ENCODE assay signal across 11 mouse cellular contexts in genomic region chr8:117333619-117334018, GRCm38 (mm10).
A peak's percentile ranks its signal among the peaks of the same experiment; 100 is the strongest.
DNase-seq lines count a peak whose midpoint lies in the region; ATAC-seq and TF ChIP-seq lines count a peak whose summit lies in the region.
"Had no signal": no experiment of that assay in that cellular context is flagged by ENCODE, and none has a peak within 500 bp of the region (broad histone marks: within the 10 kb centered on the region; RNA-seq: fewer than 3 reads in every experiment).

No protein-coding gene starts in this region.

- H3K4me1 ChIP-seq in lung, embryonic 16.5 days (replicated peaks; ENCODE audit: control insufficient read depth, insufficient read depth, low read length), result peaks cover 54% of the 10 kb centered on the region
- peaks cover 10% of the 10 kb centered on the region for H3K4me1 ChIP-seq in bone marrow, adult 2 months (ENCODE audit: control insufficient read depth, insufficient read depth, low read length)
- H3K4me1 ChIP-seq in kidney, postnatal 0 days (replicated peaks; ENCODE audit: insufficient read depth, low read length), result peaks cover 39% of the 10 kb centered on the region
- H3K4me1 ChIP-seq in neural tube, embryonic 15.5 days, result peaks cover 66% of the 10 kb centered on the region

- DNase-seq in lung, postnatal 10 days, result no peak
- peak; percentile 70 for DNase-seq in kidney, postnatal 0 days (ENCODE audit: low spot score)
- DNase-seq in spleen, postnatal 14 days (ENCODE audit: low spot score in 2 of 2), result no peak
- no peak for DNase-seq in layer of hippocampus, postnatal 36 days
- DNase-seq: cerebellum, adult 8-10 months; gastrocnemius, postnatal 10 days had no signal

- peak overlapping the region; percentile 31 for H3K9ac ChIP-seq in lung, embryonic 16.5 days (ENCODE audit: low read length)
- no peak overlapping the region; the same call in none of the 2 replicates for H3K9ac ChIP-seq in kidney, postnatal 0 days (ENCODE audit: low read depth, low read length)
- no peak overlapping the region for H3K9ac ChIP-seq in neural tube, embryonic 15.5 days (replicated peaks)
- H3K9ac ChIP-seq: midbrain, embryonic 12.5 days had no signal

- H3K9me3 ChIP-seq in lung, embryonic 16.5 days (ENCODE audit: control insufficient read depth, low read length), result no peaks in the 10 kb centered on the region
- H3K9me3 ChIP-seq in kidney, postnatal 0 days (replicated peaks; ENCODE audit: low read length), result no peaks in the 10 kb centered on the region
- no peaks in the 10 kb centered on the region for H3K9me3 ChIP-seq in neural tube, embryonic 15.5 days (replicated peaks)
- H3K9me3 ChIP-seq: midbrain, embryonic 12.5 days had no signal

- peak overlapping the region; percentile 56; the same call in 1 of the 2 replicates for H3K27ac ChIP-seq in lung, embryonic 16.5 days (ENCODE audit: low read length)
- peak overlapping the region; percentile 28; the same call in 1 of the 2 replicates for H3K27ac ChIP-seq in bone marrow, adult 2 months (ENCODE audit: control insufficient read depth, insufficient read depth, low read depth, low read length, poor library complexity)
- peak overlapping the region; percentile 93 for H3K27ac ChIP-seq in kidney, postnatal 0 days
- H3K27ac ChIP-seq in neural tube, embryonic 15.5 days (replicated peaks), result peak overlapping the region; percentile 68

- no peak for TF ChIP-seq POLR2A in bone marrow, adult 2 months (IDR thresholded peaks at IDR 0.05; ENCODE audit: borderline replicate concordance, control insufficient read depth, low read depth, low read length)

- WGBS in lung, embryonic 16.5 days, result 54% methylated on average over 6 of the region's 6 CpGs
- 72% methylated on average over 6 of the region's 6 CpGs for WGBS in bone marrow, adult 2 months
- 42% methylated on average over 6 of the region's 6 CpGs for WGBS in kidney, postnatal 0 days
- 47% methylated on average over 6 of the region's 6 CpGs for WGBS in neural tube, embryonic 15.5 days

- H3K36me3 ChIP-seq in lung, embryonic 16.5 days (ENCODE audit: control insufficient read depth, insufficient read depth, low read length), result no peaks in the 10 kb centered on the region
- no peaks in the 10 kb centered on the region for H3K36me3 ChIP-seq in kidney, postnatal 0 days (ENCODE audit: insufficient read depth, low read length)
- no peaks in the 10 kb centered on the region for H3K36me3 ChIP-seq in neural tube, embryonic 15.5 days
- H3K36me3 ChIP-seq: midbrain, embryonic 12.5 days had no signal

- TF ChIP-seq CTCF in bone marrow, adult 2 months (IDR thresholded peaks at IDR 0.05; ENCODE audit: control insufficient read depth, insufficient read depth, low read length), result no peak
- no peak for TF ChIP-seq CTCF in kidney, postnatal 0 days (IDR thresholded peaks at IDR 0.05; ENCODE audit: low read depth)

- H3K4me3 ChIP-seq in lung, embryonic 16.5 days (ENCODE audit: low read length), result no peak overlapping the region
- H3K4me3 ChIP-seq in bone marrow, adult 2 months (replicated peaks; ENCODE audit: control insufficient read depth, low read depth, low read length), result no peak overlapping the region
- no peak overlapping the region for H3K4me3 ChIP-seq in kidney, postnatal 0 days (replicated peaks; ENCODE audit: low read depth, low read length)
- no peak overlapping the region for H3K4me3 ChIP-seq in neural tube, embryonic 15.5 days (replicated peaks)
- H3K4me3 ChIP-seq: midbrain, embryonic 12.5 days had no signal

- no peak overlapping the region for H3K4me2 ChIP-seq in lung, embryonic 16.5 days (ENCODE audit: low read depth, low read length)
- H3K4me2 ChIP-seq in kidney, postnatal 0 days (ENCODE audit: low read length), result peak overlapping the region; percentile 14; the same call in 1 of the 2 replicates
- H3K4me2 ChIP-seq in neural tube, embryonic 15.5 days, result no peak overlapping the region
- H3K4me2 ChIP-seq: midbrain, embryonic 12.5 days had no signal

- ATAC-seq in lung, embryonic 16.5 days (ENCODE audit: low read depth), result no peak
- peak; percentile 75 for ATAC-seq in kidney, postnatal 0 days (replicated peaks; ENCODE audit: low FRiP score, low read depth)
- ATAC-seq in neural tube, embryonic 15.5 days (ENCODE audit: low FRiP score), result no peak
- ATAC-seq in erythroid progenitor cell, adult 5-6 weeks (replicated peaks; ENCODE audit: low FRiP score, poor library complexity, severe bottlenecking), result no peak

- H3K27me3 ChIP-seq in lung, embryonic 16.5 days (ENCODE audit: control insufficient read depth, insufficient read depth, low read depth, low read length), result no peaks in the 10 kb centered on the region
- H3K27me3 ChIP-seq in kidney, postnatal 0 days (ENCODE audit: insufficient read depth, low read length), result no peaks in the 10 kb centered on the region
- H3K27me3 ChIP-seq in neural tube, embryonic 15.5 days (replicated peaks), result no peaks in the 10 kb centered on the region
- H3K27me3 ChIP-seq: midbrain, embryonic 12.5 days had no signal

Comparison
In these comparisons a context has a peak if more than half of its experiments do, and no peak if none do; other contexts are left out.
1. H3K27ac ChIP-seq: peak in every context shown above with its lines; median percentile 93 in kidney, postnatal 0 days; 68 in neural tube, embryonic 15.5 days; 56 in lung, embryonic 16.5 days; 28 in bone marrow, adult 2 months.